Mouse (Mus musculus) brain, embryonic 14.5 days (tissue): ENCODE results near the gene Abcb9. TPM values are rescaled to one million over a fixed set of nuclear protein-coding genes. Genes with fewer than 3 reads are reported as not detected.

ENCODE experiments used
- DNase-seq: peaks from one replicate; pipeline ENCODE4 v3.0.0-alpha.2; 2011; ENCODE audit warnings: low read depth
- CTCF ChIP-seq: fragments of 200-500 bp; IDR thresholded peaks from 2 replicates; pipeline ENCODE4 v1.5.1; 2012; ENCODE audit warnings: inconsistent platforms, mild to moderate bottlenecking, moderate library complexity, borderline replicate concordance; ENCODE audit not compliant: insufficient read depth, insufficient read length; ENCODE audit errors: extremely low read depth
- POLR2A ChIP-seq: fragments of 200-500 bp; IDR thresholded peaks from 2 replicates; pipeline ENCODE4 v1.6.1; 2012; ENCODE audit warnings: mild to moderate bottlenecking, inconsistent platforms, borderline replicate concordance; ENCODE audit not compliant: poor library complexity, insufficient read depth, insufficient read length, severe bottlenecking; ENCODE audit errors: extremely low read depth
- polyA plus RNA-seq: library from polyadenylated mRNA; depleted of rRNA; stranded (reverse); fragments of >200 nt; gene quantifications from 2 replicates; pipeline ENCODE4 v1.2.3, GENCODE M21; 2012

Abcb9 gene
- polyA plus RNA-seq, 1 experiment: 9.6 TPM

DNA sequence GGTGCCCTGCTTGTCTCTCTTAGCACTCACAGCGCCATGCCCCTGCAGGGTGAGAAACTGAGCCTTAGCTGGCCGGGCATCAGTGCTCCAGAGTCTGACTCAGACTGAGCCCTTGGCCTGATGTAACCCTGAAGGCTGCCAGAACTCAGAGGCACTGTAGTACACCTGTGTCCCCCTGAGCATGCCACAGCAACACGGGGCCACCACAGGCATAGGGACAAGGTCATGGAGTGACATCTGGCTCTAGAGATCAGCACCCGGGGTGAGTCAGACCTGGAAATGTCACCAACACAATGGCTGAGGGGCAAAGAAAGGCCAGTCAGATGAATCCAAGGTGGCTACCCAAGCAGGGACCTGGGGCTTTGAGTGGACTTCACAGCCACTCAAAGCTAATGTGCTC lies 8.7 kb downstream of the Abcb9 start:
- DNase-seq: no peak
- TF ChIP-seq CTCF (no peak), POLR2A (no peak)

DNA sequence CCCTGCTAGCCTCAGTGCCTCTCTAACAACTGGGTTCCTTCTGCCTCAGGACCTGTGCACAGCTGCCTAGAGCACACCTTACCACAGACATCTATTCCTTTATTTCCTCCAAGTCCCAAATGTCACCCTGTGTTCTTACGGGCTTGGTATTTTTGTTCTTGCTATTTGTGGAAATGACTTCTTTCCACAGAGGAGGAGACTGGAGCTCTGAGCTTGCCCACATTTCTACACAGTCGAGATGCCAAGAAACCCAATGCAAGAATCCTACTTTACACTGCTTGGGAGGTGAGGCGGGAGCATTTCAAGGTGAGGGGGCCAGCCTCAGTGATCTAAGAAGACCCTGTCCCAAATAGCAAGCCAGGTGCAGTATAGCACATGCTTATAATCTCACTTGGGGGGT lies 10.1 kb downstream of the Abcb9 start:
- DNase-seq: no peak
- TF ChIP-seq POLR2A (no peak), CTCF (no peak)

DNA sequence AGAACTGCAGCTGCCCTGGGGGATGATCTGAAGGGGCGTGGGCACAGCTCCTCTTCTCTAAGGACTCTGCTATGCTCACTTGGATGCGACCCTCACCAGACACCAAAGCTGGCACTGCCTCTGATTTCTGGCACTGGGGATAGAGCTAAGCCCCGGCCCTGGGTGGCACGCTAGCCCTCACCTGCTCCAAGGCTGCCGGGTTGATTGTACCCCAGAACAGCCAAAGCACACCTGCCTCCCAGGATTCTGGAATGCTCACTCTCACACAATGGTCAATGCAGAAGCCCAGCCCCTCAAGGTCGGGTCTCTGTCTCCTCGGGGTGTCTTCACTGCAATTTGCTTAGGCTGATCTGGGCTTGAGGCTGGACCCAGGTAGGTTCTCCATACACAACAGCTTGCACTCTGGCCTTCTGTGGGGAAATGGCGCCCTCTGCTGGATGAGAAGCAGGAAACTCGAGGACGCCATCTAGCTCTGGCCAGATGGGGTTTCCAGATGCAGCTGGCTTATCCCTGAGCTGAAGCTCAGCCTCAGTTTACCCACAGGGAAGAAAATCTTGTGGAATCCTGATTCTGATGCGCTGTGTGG lies 10.9 kb downstream of the Abcb9 start:
- DNase-seq: peak; percentile 89
- TF ChIP-seq CTCF (peak; percentile 98), POLR2A (no peak)

DNA sequence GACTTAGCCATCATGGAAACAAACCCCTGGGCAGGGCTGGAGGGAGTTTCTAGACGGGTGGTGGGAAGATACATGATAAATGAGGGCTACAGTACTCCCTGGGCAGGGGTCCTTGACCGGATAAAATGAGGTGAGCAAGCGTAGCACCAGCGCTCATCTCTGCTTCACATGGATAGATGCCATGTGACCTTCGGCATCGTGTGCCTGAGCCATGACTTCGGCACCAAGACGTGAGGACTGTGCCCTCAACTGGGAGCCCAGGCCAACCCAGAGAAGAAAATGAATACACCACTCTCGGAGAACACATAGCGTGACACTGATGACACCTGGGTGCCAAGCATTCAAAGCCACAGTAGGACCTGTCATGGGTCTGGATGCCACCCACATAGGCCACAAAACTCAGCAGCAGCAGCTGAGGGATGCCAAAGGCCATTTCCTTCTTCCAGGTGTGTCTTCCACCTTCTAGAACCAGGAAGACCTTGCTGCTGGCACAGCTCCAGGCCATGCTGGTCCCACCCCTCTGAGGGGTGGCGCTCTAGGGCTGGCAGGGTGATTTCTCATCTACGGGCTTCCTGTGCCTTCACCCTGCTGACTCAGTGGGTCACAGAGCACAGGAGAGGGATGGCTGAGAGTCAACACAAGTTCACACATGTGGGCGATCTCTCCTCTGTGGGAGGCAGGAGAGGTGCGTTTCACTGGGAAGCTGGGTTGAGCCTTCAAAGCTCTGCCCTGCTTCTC lies 11.6 kb downstream of the Abcb9 start:
- no peak for TF ChIP-seq POLR2A
- TF ChIP-seq CTCF: no peak
- DNase-seq: no peak

DNA sequence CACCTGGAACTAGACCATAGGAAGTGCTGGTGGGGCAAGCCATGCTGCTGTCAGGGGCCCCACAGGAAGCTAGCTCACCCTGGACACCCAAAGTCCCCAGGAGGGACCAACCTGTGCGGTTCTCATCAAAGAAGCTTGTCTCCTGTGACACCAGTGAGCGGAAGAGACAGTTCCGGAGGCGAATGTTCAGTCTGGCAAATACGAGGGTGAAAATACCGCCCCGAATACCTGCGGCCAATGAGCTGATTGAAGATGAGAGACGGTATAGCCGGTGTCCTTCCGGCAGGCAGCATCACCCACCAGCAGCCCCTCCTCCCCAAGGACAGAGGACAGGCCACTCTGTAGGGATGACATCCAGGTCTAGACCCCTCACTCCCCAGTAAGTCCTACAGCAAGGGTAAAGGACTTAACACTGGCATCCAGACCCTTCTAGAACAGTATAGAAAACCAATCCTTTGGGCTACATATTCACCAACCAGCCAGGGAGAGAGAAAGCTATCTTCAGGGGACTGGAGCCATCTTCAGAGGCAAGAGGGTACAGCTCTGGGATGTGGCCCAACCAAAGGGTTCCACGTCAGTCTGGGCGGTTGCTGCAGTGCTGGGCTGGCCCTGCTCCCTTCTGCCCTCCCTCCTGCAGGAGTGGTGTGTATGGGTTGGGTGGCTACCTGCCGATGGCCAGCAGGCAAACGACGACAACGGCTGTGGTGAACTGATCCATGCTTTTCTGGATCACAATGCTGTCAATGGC lies 12.5 kb downstream of the Abcb9 start:
- DNase-seq: no peak
- TF ChIP-seq CTCF: no peak
- no peak for TF ChIP-seq POLR2A

DNA sequence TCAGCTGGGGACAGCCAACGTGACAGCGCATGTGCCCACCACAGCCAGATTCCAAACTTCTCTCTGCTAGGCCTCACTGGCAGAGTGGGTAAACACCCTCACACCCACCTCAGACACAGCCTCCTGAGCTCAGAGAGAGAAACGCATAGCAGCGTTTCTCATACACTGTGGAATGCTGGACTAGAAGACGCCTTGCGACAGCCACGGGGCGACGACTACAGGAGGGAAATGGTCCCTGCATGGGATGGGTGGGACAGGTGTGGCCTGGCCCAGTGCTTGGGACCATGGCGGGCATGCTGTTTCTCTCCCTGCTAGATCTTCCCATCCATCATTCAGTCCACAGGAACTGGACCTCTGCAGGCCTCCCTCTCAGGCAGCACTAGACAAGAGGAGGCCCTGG lies 13.2 kb downstream of the Abcb9 start:
- TF ChIP-seq CTCF (no peak), POLR2A (no peak)
- no peak for DNase-seq

DNA sequence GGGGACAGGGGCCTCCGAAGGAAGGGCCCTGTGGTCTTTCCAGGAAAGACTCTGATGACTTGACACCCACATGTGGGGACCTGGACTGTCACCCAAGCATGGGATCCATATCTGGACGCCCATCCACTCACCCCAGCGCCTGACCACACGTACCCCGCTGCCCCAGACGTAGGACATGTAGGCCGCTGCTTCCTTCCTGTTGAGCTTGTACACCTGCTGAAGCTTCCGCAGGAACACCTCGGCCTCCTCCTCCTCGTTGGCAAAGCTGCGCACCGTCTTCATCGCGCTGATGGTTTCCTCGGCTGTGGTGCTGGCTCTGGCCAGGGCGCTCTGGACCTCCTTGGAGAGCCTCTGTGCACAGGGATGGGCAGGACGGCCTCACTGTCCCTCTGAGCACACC lies 15.7 kb downstream of the Abcb9 start:
- TF ChIP-seq POLR2A (no peak), CTCF (no peak)
- DNase-seq: no peak

DNA sequence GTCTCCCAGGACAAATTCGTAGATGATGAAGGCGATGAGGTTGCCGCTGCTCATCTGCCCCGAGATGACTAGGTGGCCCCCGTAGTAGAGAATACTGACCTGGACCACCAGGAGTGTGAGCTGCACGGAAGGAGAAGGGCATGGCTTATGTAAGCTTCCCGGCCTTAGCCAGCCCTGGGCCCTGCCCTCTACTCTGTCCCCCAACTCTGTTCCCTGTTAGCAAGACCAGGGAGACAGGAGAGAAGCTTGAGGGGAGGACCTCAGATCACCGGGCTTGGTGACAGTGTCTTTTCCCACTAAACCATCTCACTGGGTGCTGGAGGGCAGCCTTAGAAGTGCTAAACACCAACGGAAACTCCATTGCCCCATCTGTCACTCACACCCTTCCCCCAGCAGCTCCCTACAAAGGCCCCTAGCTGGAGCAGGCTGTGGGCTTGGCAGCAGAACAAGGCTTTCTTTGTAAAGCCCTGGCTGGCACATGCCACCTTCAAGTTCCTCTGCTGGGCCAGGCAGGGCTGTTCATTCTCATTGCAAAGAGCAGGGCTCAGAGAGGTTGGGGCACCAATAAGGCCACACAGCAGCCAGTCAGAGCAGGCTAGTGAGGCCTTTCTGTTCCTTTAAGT lies 16.7 kb downstream of the Abcb9 start:
- peak; percentile 98 for DNase-seq
- TF ChIP-seq POLR2A (no peak), CTCF (no peak)

DNA sequence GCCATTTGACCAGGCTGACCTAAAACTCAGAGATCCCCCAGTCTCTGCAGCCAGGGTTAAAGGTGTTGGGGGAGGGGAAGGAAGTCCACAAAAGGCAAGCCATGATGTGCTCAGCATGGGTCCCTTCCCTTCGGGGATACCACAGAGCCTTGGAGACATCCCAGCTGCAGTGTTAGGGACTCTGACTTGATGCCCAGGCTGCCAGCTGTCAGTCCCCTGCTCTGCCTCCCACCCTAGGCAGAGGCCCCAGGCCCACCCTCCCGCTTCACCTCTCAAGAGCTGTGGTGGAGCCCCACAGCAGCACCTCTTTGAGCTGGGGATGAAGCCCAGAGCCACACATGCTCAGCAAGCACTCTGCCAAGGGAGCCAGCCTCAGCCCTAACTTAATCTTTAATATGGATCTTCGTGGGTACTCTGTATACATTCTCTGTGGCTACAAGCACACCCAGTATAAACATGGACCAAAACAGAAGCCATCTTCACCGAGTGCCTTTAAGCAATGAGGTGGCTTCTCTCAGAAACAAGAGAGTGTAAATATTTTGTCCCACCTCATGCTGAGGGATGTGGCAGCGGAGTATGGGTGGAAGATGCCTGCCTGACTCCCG lies 17.6 kb downstream of the Abcb9 start:
- peak; percentile 51 for DNase-seq
- no peak for TF ChIP-seq CTCF
- no peak for TF ChIP-seq POLR2A

DNA sequence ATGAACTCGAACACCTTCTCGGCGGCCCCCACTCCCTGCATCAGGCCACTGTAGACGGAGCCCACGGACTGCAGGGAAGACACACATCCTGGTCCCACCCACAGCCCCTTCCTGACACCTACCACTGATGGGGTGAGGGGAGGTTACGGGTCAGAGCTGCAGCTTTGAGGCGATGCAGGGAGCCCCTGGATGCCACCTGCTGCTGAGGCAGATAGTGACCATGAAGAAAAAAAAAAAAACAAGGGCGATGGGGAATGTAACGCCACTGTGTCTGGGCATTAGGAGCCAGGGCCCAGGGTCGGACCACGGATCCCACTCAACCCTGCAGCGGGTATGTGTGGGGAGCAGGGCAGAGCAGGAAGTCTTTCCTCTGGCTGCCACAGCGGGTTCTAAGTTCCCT lies 18.4 kb downstream of the Abcb9 start:
- DNase-seq: no peak
- no peak for TF ChIP-seq CTCF
- no peak for TF ChIP-seq POLR2A

DNA sequence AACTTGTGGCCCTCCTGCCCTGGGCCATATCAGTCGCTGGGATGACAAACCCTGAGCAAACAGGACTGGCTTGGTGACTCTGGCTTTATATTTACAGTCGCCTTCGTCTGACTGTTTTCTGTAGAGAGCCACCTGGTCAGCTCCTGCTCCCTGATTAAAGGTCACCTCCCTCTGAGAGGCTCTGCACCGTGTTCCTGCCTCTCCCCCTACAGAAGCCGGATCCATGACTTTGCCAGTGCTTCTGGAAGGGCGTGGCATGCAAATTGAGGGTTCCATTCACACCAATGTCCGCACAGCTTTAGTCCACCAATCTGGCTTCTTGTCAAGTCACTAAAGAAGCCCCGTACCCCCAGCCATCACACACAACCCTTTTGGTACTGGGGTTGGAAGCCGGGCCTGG lies 19.0 kb downstream of the Abcb9 start:
- DNase-seq: no peak

DNA sequence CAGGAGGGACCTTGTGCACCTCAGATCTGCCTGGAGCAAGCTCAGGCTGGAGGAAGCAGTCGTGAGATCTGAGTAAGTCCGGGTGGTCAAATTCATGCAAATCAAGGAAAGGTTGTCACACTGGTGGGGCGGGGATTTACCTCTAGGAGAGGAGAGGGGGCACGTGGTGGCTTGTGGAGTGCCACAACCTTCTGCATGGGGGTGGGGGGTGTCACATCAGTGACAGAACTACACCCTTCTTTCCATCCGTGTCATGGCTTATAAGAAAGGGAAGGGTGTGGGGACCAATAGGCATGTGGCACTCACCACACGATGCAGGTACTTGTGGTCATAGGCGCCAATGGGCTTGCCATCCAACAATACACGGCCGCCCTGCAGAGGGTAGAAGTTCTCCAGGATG lies 19.9 kb downstream of the Abcb9 start:
- no peak for TF ChIP-seq CTCF
- TF ChIP-seq POLR2A: no peak
- DNase-seq: no peak

More for the DNA sequence above, 19.0 kb downstream of the Abcb9 start:
- TF ChIP-seq POLR2A (no peak), CTCF (no peak)
